Mouse (Mus musculus) splenic B cell, adult 2 months (primary cell): ENCODE data around the gene Aatf.
A peak's percentile ranks its signal among the peaks of the same experiment; 100 is the strongest.
"Not testable (repeated sequence)": the region's sequence is repeated elsewhere in the genome, so short reads cannot be mapped to it uniquely, and the experiment has no call there.

Source experiments
- DNase-seq: peaks from one replicate; pipeline ENCODE4 v3.0.0-alpha.2; 2011; ENCODE audit warnings: low read depth, low spot score
- H3K27me3 ChIP-seq: 2 replicates; pipeline ENCODE4 v1.6.1; 2012; ENCODE audit warnings: mild to moderate bottlenecking, low read length, moderate library complexity, mixed read lengths; ENCODE audit not compliant: control insufficient read depth, poor library complexity, insufficient read depth, severe bottlenecking
- H3K36me3 ChIP-seq: 2 replicates; pipeline ENCODE4 v1.6.1; 2012; ENCODE audit warnings: mild to moderate bottlenecking, low read length, moderate library complexity, mixed read lengths; ENCODE audit not compliant: control insufficient read depth, poor library complexity, insufficient read depth, severe bottlenecking

Aatf gene

GRCm38 (mm10) chr11:84434879-84435278, 78.4 kb downstream of the Aatf start:
- no peak for DNase-seq

GRCm38 (mm10) chr11:84430336-84430735, 83.0 kb downstream of the Aatf start:
- Histone ChIP-seq H3K27me3 (no peaks in the 10 kb centered on the region), H3K36me3 (no peaks in the 10 kb centered on the region)
- no peak for DNase-seq

More at GRCm38 (mm10) chr11:84434879-84435278, 78.4 kb downstream of the Aatf start:
- Histone ChIP-seq H3K36me3 (peaks cover 2% of the 10 kb centered on the region; the same call in 1 of the 2 replicates), H3K27me3 (no peaks in the 10 kb centered on the region)

- Histone ChIP-seq H3K36me3 (no peaks in the 10 kb centered on the region), H3K27me3 (no peaks in the 10 kb centered on the region)
- peak; percentile 66 for DNase-seq
These were observed 83.7 kb downstream of the Aatf start for GRCm38 (mm10) chr11:84429581-84429980.

GRCm38 (mm10) chr11:84426633-84426998, 86.7 kb downstream of the Aatf start:
- H3K36me3 ChIP-seq, result no peaks in the 10 kb centered on the region
- no peak for DNase-seq
- H3K27me3 ChIP-seq, result no peaks in the 10 kb centered on the region

GRCm38 (mm10) chr11:84425736-84426632, 87.3 kb downstream of the Aatf start:
- DNase-seq, result no peak
- Histone ChIP-seq H3K27me3 (no peaks in the 10 kb centered on the region), H3K36me3 (no peaks in the 10 kb centered on the region)

GRCm38 (mm10) chr11:84420779-84421178, 92.5 kb downstream of the Aatf start:
- Histone ChIP-seq H3K27me3 (no peaks in the 10 kb centered on the region), H3K36me3 (no peaks in the 10 kb centered on the region)
- DNase-seq, result no peak

- H3K27me3 ChIP-seq, result no peaks in the 10 kb centered on the region
- no peaks in the 10 kb centered on the region for H3K36me3 ChIP-seq
- DNase-seq, result no peak
These were observed 100.2 kb downstream of the Aatf start for GRCm38 (mm10) chr11:84413111-84413510.

GRCm38 (mm10) chr11:84412201-84412934, 101.0 kb downstream of the Aatf start:
- Histone ChIP-seq H3K27me3 (no peaks in the 10 kb centered on the region), H3K36me3 (no peaks in the 10 kb centered on the region)
- no peak for DNase-seq

GRCm38 (mm10) chr11:84411642-84412018, 101.7 kb downstream of the Aatf start:
- DNase-seq, result no peak
- Histone ChIP-seq H3K27me3 (no peaks in the 10 kb centered on the region), H3K36me3 (no peaks in the 10 kb centered on the region)

- Histone ChIP-seq H3K36me3 (no peaks in the 10 kb centered on the region), H3K27me3 (no peaks in the 10 kb centered on the region)
- no peak for DNase-seq
These were observed 102.3 kb downstream of the Aatf start for GRCm38 (mm10) chr11:84410879-84411641.

GRCm38 (mm10) chr11:84410383-84410782, 102.9 kb downstream of the Aatf start:
- Histone ChIP-seq H3K27me3 (no peaks in the 10 kb centered on the region), H3K36me3 (no peaks in the 10 kb centered on the region)
- no peak for DNase-seq

GRCm38 (mm10) chr11:84406733-84407132, 106.6 kb downstream of the Aatf start:
- DNase-seq, result no peak
- Histone ChIP-seq H3K27me3 (no peaks in the 10 kb centered on the region), H3K36me3 (no peaks in the 10 kb centered on the region)

- Histone ChIP-seq H3K27me3 (no peaks in the 10 kb centered on the region), H3K36me3 (0 out of 2 replicates have a peak, but pooled peaks cover 2% of the 10 kb centered on the region)
- DNase-seq, result no peak
These were observed 118.3 kb downstream of the Aatf start for GRCm38 (mm10) chr11:84395010-84395409.

GRCm38 (mm10) chr11:84393571-84393970, 119.8 kb downstream of the Aatf start:
- DNase-seq, result no peak
- no peaks in the 10 kb centered on the region for H3K27me3 ChIP-seq
- no peaks in the 10 kb centered on the region for H3K36me3 ChIP-seq

- not testable (repeated sequence) for H3K36me3 ChIP-seq, DNase-seq, H3K27me3 ChIP-seq
These were observed 121.3 kb downstream of the Aatf start for GRCm38 (mm10) chr11:84392066-84392465.
